Mouse (Mus musculus): ENCODE data around the gene Cyp4f15.
"Not testable (repeated sequence)": the region's sequence is repeated elsewhere in the genome, so short reads cannot be mapped to it uniquely, and the experiment has no call there.

The Cyp4f15 gene

GRCm38 (mm10) chr17:32685048-32685750, at the start of gene Cyp4f15:
TSS of gene Cyp4f15 (plus strand) at chr17:32685627.
- DNase-seq: peak; percentile 14

- DNase-seq: no peak
Measured at GRCm38 (mm10) chr17:32636341-32636740, 49.1 kb upstream of the Cyp4f15 start.

GRCm38 (mm10) chr17:32637151-32637550, 48.3 kb upstream of the Cyp4f15 start:
- no peak for DNase-seq

GRCm38 (mm10) chr17:32646631-32647030, 38.8 kb upstream of the Cyp4f15 start:
- no peak for DNase-seq

- no peak for DNase-seq
Measured at GRCm38 (mm10) chr17:32653860-32654259, 31.6 kb upstream of the Cyp4f15 start.

- no peak for DNase-seq
Measured at GRCm38 (mm10) chr17:32657041-32657440, 28.4 kb upstream of the Cyp4f15 start.

- DNase-seq: no peak
Measured at GRCm38 (mm10) chr17:32658246-32658645, 27.2 kb upstream of the Cyp4f15 start.

GRCm38 (mm10) chr17:32658712-32659111, 26.7 kb upstream of the Cyp4f15 start, which contains the start of gene Cyp4f40:
TSS of gene Cyp4f40 (plus strand) at chr17:32658900.
- DNase-seq: peak; percentile 71

- DNase-seq: no peak
Measured at GRCm38 (mm10) chr17:32673976-32674375, 11.5 kb upstream of the Cyp4f15 start.

GRCm38 (mm10) chr17:32676040-32676635, 9.3 kb upstream of the Cyp4f15 start:
- DNase-seq: no peak

GRCm38 (mm10) chr17:32680404-32680803, 5.0 kb upstream of the Cyp4f15 start:
- DNase-seq: peak; percentile 50

- DNase-seq: no peak
Measured at GRCm38 (mm10) chr17:32686722-32687121, 1.3 kb downstream of the Cyp4f15 start.

- DNase-seq: no peak
Measured at GRCm38 (mm10) chr17:32690959-32691358, 5.5 kb downstream of the Cyp4f15 start.

GRCm38 (mm10) chr17:32702826-32703225, 17.4 kb downstream of the Cyp4f15 start:
- peak; percentile 21 for DNase-seq

- DNase-seq: not testable (repeated sequence)
Measured at GRCm38 (mm10) chr17:32710541-32710940, 25.1 kb downstream of the Cyp4f15 start.

GRCm38 (mm10) chr17:32722151-32722550, 36.7 kb downstream of the Cyp4f15 start:
- DNase-seq: peak; percentile 3

- DNase-seq: peak; percentile 4
Measured at GRCm38 (mm10) chr17:32722771-32723170, 37.3 kb downstream of the Cyp4f15 start.

- not testable (repeated sequence) for DNase-seq
Measured at GRCm38 (mm10) chr17:32726360-32726759, 40.9 kb downstream of the Cyp4f15 start.

- DNase-seq: no peak
Measured at GRCm38 (mm10) chr17:32729029-32729428, 43.6 kb downstream of the Cyp4f15 start.

GRCm38 (mm10) chr17:32738406-32738805, 53.0 kb downstream of the Cyp4f15 start:
- DNase-seq: no peak

- DNase-seq: no peak
Measured at GRCm38 (mm10) chr17:32741057-32741456, 55.6 kb downstream of the Cyp4f15 start.

GRCm38 (mm10) chr17:32750611-32751010, 65.2 kb downstream of the Cyp4f15 start:
- DNase-seq: no peak
